Mouse (Mus musculus): Measurements from ENCODE around the gene Trim11. TPM values are rescaled to one million over a fixed set of nuclear protein-coding genes. Genes with fewer than 3 reads are reported as not detected.

The Trim11 gene
- total and polyA plus RNA-seq, 3 experiments: 24.8 to 27.0 TPM; not detected in 1

GRCm38 (mm10) chr11:58970831-58971530 is 6.9 kb upstream of the Trim11 start:
- peaks cover 0 to 13% of the 10 kb centered on the region in 2 experiments; a peak in 3 of 4 replicates for H3K36me3 ChIP-seq (ENCODE audit: control insufficient read depth in 1 of 2, insufficient read depth in 2 of 2, low read length in 2 of 2)
- no peak overlapping the region for H3K27ac ChIP-seq (ENCODE audit: control insufficient read depth, low read depth, low read length)
- no peak for TF ChIP-seq TCF12 (IDR thresholded peaks at IDR 0.05; ENCODE audit: low read depth, low read length)
- TF ChIP-seq MAX (IDR thresholded peaks at IDR 0.05; ENCODE audit: low read length): no peak
- TF ChIP-seq CTCF (IDR thresholded peaks at IDR 0.05 in 2 of 3, conservative IDR thresholded peaks at IDR 0.05 in 1 of 3; ENCODE audit: control insufficient read depth in 1 of 3, insufficient read depth in 1 of 3, low read depth in 2 of 3, low read length in 3 of 3, poor library complexity in 1 of 3, severe bottlenecking in 1 of 3): peak; percentile 20 to 54 (median 33); a peak in 4 of 6 replicates
- H3K4me3 ChIP-seq (ENCODE audit: control insufficient read depth in 1 of 2, insufficient read depth in 1 of 2, low read depth in 2 of 2, low read length in 2 of 2): no peak overlapping the region
- peaks cover 11% of the 10 kb centered on the region for H3K79me2 ChIP-seq (ENCODE audit: control insufficient read depth, insufficient read depth, low read length, poor library complexity)
- no peak for DNase-seq (ENCODE audit: low read depth, low spot score)
- no peak overlapping the region for H3K9ac ChIP-seq (ENCODE audit: control insufficient read depth, low read depth, low read length, poor library complexity, severe bottlenecking)
- H3K9me3 ChIP-seq (replicated peaks; ENCODE audit: insufficient read depth, low read length): no peaks in the 10 kb centered on the region
- H3K4me1 ChIP-seq (ENCODE audit: control insufficient read depth in 1 of 2, insufficient read depth in 2 of 2, low read length in 2 of 2): peaks cover 0 to 24% of the 10 kb centered on the region in 2 experiments; a peak in 3 of 4 replicates
- no peaks in the 10 kb centered on the region for H3K27me3 ChIP-seq (ENCODE audit: control insufficient read depth in 1 of 2, insufficient read depth in 2 of 2, low read length in 2 of 2)

- peaks cover 11% of the 10 kb centered on the region for H3K79me2 ChIP-seq (ENCODE audit: control insufficient read depth, insufficient read depth, low read length, poor library complexity)
- peaks cover 4 to 24% of the 10 kb centered on the region in 2 experiments; a peak in 3 of 4 replicates for H3K4me1 ChIP-seq (ENCODE audit: control insufficient read depth in 1 of 2, insufficient read depth in 2 of 2, low read length in 2 of 2)
- no peak for TF ChIP-seq MAX (IDR thresholded peaks at IDR 0.05; ENCODE audit: low read length)
- no peak for TF ChIP-seq EP300 (IDR thresholded peaks at IDR 0.05; ENCODE audit: low read depth in 1 of 2, low read length in 2 of 2)
- no peak for TF ChIP-seq USF1 (IDR thresholded peaks at IDR 0.05; ENCODE audit: low read depth, low read length)
- no peak for TF ChIP-seq RCOR1 (IDR thresholded peaks at IDR 0.05; ENCODE audit: low read depth, low read length)
- TF ChIP-seq TAL1 (IDR thresholded peaks at IDR 0.05; ENCODE audit: low read length): no peak
- TF ChIP-seq RAD21 (IDR thresholded peaks at IDR 0.05; ENCODE audit: low read depth, low read length): no peak
- TF ChIP-seq POLR2A (IDR thresholded peaks at IDR 0.05; ENCODE audit: control insufficient read depth in 1 of 2, insufficient read depth in 1 of 2, low read depth in 1 of 2, low read length in 2 of 2, poor library complexity in 1 of 2): no peak
- TF ChIP-seq KAT2A (conservative IDR thresholded peaks at IDR 0.05; ENCODE audit: low read depth, low read length): no peak
- peaks cover 0 to 16% of the 10 kb centered on the region in 2 experiments; a peak in 3 of 4 replicates for H3K36me3 ChIP-seq (ENCODE audit: control insufficient read depth in 1 of 2, insufficient read depth in 2 of 2, low read length in 2 of 2)
- H3K9ac ChIP-seq (ENCODE audit: control insufficient read depth, low read depth, low read length, poor library complexity, severe bottlenecking): no peak overlapping the region
- no peaks in the 10 kb centered on the region for H3K27me3 ChIP-seq (ENCODE audit: control insufficient read depth in 1 of 2, insufficient read depth in 2 of 2, low read length in 2 of 2)
- H3K4me3 ChIP-seq (ENCODE audit: control insufficient read depth in 1 of 2, insufficient read depth in 1 of 2, low read depth in 2 of 2, low read length in 2 of 2): no peak overlapping the region
- no peak for DNase-seq (ENCODE audit: low read depth, low spot score)
- H3K9me3 ChIP-seq (replicated peaks; ENCODE audit: insufficient read depth, low read length): no peaks in the 10 kb centered on the region
- no peak overlapping the region for H3K27ac ChIP-seq (ENCODE audit: control insufficient read depth, low read depth, low read length)
These were observed 6.1 kb upstream of the Trim11 start for GRCm38 (mm10) chr11:58971796-58972195.

- TF ChIP-seq MAX (IDR thresholded peaks at IDR 0.05; ENCODE audit: low read length) (no peak), GATA1 (IDR thresholded peaks at IDR 0.05; ENCODE audit: low read depth, low read length) (no peak), BHLHE40 (IDR thresholded peaks at IDR 0.05; ENCODE audit: borderline replicate concordance, low read depth, low read length) (no peak), SIN3A (IDR thresholded peaks at IDR 0.05; ENCODE audit: low read length) (no peak), ELF1 (IDR thresholded peaks at IDR 0.05; ENCODE audit: low read depth, low read length) (no peak), CHD2 (IDR thresholded peaks at IDR 0.05; ENCODE audit: low read length) (no peak), GABPA (IDR thresholded peaks at IDR 0.05; ENCODE audit: low read depth, low read length) (no peak), TBP (IDR thresholded peaks at IDR 0.05; ENCODE audit: low read depth, low read length) (no peak), ZKSCAN1 (IDR thresholded peaks at IDR 0.05; ENCODE audit: low read depth, low read length) (no peak), MAFK (IDR thresholded peaks at IDR 0.05; ENCODE audit: borderline replicate concordance, low read depth, low read length) (no peak)
- DNase-seq (ENCODE audit: low read depth, low spot score): no peak
- H3K9me3 ChIP-seq (replicated peaks; ENCODE audit: insufficient read depth, low read length): no peaks in the 10 kb centered on the region
- H3K4me3 ChIP-seq (ENCODE audit: control insufficient read depth in 1 of 2, insufficient read depth in 1 of 2, low read depth in 2 of 2, low read length in 2 of 2): no peak overlapping the region
- H3K9ac ChIP-seq (ENCODE audit: control insufficient read depth, low read depth, low read length, poor library complexity, severe bottlenecking): no peak overlapping the region
- peaks cover 37% of the 10 kb centered on the region for H3K79me2 ChIP-seq (ENCODE audit: control insufficient read depth, insufficient read depth, low read length, poor library complexity)
- no peak overlapping the region for H3K27ac ChIP-seq (ENCODE audit: control insufficient read depth, low read depth, low read length)
- peaks cover 0 to 19% of the 10 kb centered on the region in 2 experiments; a peak in 3 of 4 replicates for H3K36me3 ChIP-seq (ENCODE audit: control insufficient read depth in 1 of 2, insufficient read depth in 2 of 2, low read length in 2 of 2)
- H3K4me1 ChIP-seq (ENCODE audit: control insufficient read depth in 1 of 2, insufficient read depth in 2 of 2, low read length in 2 of 2): peaks cover 9 to 23% of the 10 kb centered on the region in 2 experiments
- no peaks in the 10 kb centered on the region for H3K27me3 ChIP-seq (ENCODE audit: control insufficient read depth in 1 of 2, insufficient read depth in 2 of 2, low read length in 2 of 2)
These were observed 3.5 kb upstream of the Trim11 start for GRCm38 (mm10) chr11:58974414-58974813.

Data from MEL (cell line).